Mouse (Mus musculus) c-Kit-negative CD71-positive TER-119-positive erythroid progenitor cells, embryonic 14.5 days (primary cell): ENCODE results near the gene Hapln2.

Experiments used
- DNase-seq: peaks from one replicate; pipeline ENCODE4 v3.0.0-alpha.2; 2013; ENCODE audit warnings: low read depth, low spot score

The Hapln2 gene

DNA sequence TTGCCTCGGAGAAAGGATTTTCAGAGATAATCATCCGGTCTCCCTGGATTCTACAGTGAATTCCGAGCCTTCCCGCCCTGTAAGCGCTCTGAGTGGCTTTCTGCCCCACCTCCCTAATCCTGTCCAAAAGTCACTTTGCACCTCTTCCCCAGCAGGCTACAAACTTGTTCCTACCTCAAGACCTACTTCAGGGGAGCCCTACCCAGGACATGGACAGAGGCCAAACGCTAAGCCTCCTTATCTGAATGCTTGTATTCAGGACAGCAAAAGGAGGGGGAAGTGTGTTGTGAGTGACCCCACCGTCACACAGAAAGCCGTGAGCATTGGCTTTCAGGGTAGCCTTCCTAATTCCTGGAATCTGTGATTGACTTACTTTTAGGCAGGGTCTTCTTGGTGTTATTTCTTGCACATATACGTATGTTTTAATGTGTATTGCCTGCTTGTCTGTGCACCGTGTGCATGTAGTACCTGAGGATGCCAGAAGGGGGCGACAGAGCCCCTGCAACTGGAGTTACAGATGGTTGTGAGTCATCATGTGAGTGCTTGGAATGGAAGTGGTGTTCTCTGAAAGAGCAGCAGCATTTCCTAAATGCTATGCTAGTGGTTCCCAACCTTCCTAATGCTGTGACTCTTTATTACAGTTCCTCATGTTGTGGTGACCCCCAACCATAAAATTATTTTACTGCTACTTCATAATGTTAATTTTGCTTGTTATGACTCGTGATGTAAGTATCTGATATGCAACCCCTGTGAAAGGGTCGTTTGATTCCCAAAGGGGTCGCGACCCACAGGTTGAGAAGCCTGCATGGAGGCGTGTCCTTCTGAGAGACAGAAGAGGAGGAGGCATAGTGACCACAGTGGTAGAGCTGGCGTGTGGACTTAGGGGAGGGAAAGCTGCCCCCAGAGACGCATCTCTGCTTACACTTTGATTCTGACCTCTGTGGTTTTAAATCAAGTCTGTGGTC, 21.3 kb downstream of the Hapln2 start:
- DNase-seq, result peak; percentile 17

- no peak for DNase-seq
Observed at GRCm38 (mm10) chr3:88002291-88002976, 24.9 kb downstream of the Hapln2 start.

GRCm38 (mm10) chr3:88000816-88001595, 26.4 kb downstream of the Hapln2 start:
- no peak for DNase-seq

GRCm38 (mm10) chr3:88000181-88000580, 27.2 kb downstream of the Hapln2 start, which contains the start of gene Bcan:
TSS of gene Bcan (minus strand) at chr3:88000230.
- no peak for DNase-seq

DNA sequence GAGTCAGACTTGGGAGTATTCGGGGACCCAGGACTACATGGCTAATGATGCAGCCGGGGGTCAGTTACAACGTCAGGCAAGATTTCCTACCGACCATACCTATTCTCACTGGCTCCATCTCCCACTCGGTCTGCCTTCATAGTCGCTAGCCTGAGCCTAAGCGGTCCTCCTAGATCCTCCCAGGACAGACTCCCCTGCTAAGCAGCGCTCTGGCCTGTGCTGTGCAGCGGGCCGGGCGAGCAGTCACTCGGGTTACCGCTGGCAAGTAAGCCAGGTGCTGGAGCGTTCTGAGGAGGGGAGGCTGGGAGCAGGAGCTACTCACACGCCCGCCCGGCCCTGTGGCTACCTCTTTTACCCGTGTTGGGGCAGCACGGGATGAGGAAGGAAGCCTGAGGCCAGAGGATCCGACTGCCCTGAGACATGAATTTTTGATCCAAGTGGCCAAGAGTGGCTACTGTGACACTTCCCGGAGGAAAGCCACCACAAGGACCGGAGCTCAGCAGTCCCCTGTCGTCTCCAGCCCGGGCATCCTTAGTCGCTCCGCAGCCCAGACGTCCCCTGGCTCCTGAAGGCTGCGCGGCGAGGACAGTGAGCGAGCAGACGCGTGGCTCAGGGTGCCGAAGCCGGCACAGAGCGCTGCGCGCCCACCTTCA, 28.0 kb downstream of the Hapln2 start:
- DNase-seq, result no peak

GRCm38 (mm10) chr3:87998747-87999146, 28.6 kb downstream of the Hapln2 start:
- DNase-seq, result no peak

- no peak for DNase-seq
Observed at GRCm38 (mm10) chr3:87996971-87997614, 30.3 kb downstream of the Hapln2 start.

GRCm38 (mm10) chr3:87996401-87996800, 31.0 kb downstream of the Hapln2 start:
- DNase-seq, result no peak

GRCm38 (mm10) chr3:87995331-87995730, 32.1 kb downstream of the Hapln2 start:
- no peak for DNase-seq

- DNase-seq, result no peak
Observed at GRCm38 (mm10) chr3:87993436-87993835, 33.9 kb downstream of the Hapln2 start.

DNA sequence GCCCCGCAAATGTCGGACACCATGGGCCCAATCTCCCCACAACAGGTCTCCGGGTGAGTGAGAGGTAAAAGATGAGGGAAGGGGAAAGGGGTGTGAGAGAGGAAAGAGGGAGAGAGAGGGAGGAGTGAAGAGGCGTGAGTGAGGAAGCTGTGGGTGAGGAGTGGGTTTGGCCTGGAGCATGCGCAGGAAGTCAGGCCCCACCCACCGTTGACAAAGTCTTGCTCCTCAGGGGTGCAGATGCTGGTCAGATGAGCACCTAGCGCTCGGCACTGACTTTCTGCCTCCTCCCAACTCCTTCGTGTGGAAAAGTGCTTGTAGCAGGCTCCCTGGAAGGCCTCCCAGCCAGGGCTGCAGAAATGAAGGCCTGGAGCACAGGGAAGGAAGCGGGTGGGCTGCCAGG, 37.4 kb downstream of the Hapln2 start:
- DNase-seq, result no peak

DNA sequence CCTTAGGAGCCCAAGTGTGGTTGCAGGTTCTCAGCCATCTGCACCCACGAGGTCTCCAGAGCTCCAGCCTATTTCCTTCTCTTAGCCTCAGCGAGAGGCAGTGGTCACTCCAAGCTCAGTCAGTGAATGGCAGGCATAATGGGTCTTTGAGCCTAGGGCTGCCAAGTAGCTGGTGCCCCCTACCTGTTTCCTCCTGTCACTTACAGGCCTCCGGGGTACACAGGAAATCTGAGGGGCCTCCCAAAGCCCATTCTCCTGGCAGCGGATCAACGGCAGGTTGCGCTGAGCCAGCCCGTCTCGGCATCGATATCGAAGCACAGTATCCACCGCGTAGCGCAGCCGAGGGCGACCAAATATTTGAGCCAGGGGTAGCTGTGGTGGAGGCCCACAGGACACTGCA, 39.3 kb downstream of the Hapln2 start:
- DNase-seq, result no peak

DNA sequence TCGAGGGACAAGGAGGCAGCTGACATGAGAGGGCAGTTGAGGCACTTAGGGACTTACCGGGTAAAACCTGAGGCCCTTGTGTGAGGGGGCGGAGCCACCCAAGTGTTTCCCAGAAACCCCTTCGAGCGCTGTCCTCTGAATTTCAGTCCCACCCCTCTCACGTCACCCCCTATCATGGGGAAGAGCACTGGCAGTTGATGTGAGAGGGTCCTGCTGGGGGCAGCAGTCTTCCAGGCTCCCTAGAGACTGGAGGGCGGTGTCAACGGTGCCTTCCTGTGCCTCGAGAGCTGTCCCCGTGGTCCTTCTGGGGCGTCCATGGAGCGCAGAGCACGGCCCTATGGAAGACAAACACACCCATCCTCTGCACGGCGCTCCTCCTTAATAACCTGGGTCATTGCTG, 39.8 kb downstream of the Hapln2 start:
- no peak for DNase-seq

- peak; percentile 60 for DNase-seq
Observed at GRCm38 (mm10) chr3:87986868-87987267, 40.5 kb downstream of the Hapln2 start.

DNA sequence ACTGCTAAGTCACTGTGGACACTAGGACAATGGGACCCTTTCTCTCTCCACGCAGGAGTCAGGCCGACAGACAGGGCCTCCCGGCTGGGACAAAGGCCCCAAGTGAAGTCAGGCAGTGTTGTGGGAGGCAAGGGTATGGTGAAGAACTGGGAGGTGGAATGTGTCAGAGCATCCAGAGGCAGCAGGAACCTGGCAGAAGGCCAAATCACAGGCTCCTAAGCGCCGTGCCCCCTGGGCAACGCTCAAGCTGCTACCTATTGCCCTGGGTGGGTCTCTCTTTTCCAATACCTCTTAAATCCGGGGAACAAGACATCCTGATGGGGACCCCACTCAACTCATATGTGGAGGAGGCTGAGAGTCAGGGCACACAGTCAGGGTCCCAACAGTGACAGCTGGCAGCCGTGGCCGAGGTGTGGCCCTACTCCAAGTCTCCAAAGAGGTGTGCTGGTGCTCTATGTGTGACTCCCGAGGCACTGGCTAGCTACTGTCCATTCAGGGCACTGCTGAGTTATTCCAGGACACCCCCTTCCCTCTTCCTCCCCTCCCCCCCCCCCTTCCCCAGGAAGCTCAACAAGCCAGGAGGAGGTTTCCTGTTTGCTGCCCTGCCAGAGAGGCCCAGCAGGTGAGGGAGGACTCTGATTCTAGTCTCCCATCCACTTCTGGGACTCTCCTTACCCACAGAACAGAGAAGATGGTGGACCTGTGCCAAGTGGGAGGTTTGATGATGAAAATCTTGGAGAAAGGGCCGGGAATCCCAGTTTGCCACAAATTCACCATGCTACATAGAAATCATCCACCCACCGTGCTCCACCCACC, 41.7 kb downstream of the Hapln2 start:
- DNase-seq, result no peak

DNA sequence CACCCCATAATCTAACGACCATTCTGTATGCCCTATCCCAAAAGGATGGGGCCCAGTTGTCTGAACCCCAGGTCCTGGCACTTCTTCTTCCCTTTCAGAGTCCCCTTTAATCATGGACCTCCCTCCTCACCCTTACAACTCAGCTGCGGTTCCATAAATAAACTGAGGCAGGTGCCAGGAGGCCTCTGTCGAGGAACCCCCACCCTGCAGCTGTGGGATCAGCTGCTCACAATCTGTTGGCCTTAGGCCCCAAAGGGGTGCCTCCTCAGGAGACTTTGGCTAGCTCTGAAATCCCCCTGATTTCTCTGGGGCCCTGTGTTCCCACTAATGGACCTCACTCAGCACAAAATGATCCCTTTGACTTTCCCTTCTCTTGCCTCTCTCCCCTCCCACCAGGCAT, 43.3 kb downstream of the Hapln2 start:
- no peak for DNase-seq

DNA sequence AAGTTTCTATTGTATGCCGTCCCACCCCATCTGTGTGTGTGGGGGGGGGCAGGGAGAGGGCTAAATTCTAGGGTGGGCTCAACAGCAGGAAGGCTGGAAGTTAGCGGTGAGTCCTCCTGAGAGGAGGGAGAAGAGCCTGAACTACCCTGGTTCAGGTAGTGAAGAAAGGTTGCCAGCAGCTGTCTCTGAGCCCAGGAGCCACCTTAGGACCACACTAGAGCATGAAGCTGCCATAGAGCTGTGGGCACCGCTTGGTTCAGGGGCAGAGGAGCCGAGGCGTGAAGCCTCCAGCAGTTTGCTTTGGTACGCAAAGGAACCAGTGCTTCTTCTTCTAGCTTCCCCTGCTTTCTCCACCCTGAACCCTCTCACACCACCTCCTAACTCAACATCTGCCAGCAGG, 43.8 kb downstream of the Hapln2 start:
- DNase-seq, result no peak

- no peak for DNase-seq
Observed at GRCm38 (mm10) chr3:87982836-87983601, 44.4 kb downstream of the Hapln2 start.
